Mouse (Mus musculus) MEL (cell line): ENCODE results near the gene Ccdc126.

Experiments used
- EP300 ChIP-seq, 2 experiments: IDR thresholded peaks; 2 replicates each; pipeline ENCODE4 v1.6.1; 2011; ENCODE audit warnings: improper control_type of control experiment in 2 of 2, low read length in 2 of 2, low read depth in 1 of 2, mild to moderate bottlenecking in 1 of 2
- MAFK ChIP-seq: IDR thresholded peaks from 2 replicates; pipeline ENCODE4 v1.6.1; 2011; ENCODE audit warnings: low read depth, mild to moderate bottlenecking, low read length, improper control_type of control experiment, borderline replicate concordance
- POLR2A ChIP-seq, 2 experiments: IDR thresholded peaks; 2 replicates each; pipeline ENCODE4 v1.6.1; 2011 to 2012; ENCODE audit warnings: low read length in 2 of 2, mild to moderate bottlenecking in 2 of 2, control low read depth in 1 of 2, improper control_type of control experiment in 1 of 2, low read depth in 1 of 2, moderate library complexity in 1 of 2; ENCODE audit not compliant: control insufficient read depth in 1 of 2, insufficient read depth in 1 of 2, poor library complexity in 1 of 2
- POLR2AphosphoS2 ChIP-seq: IDR thresholded peaks from 2 replicates; pipeline ENCODE4 v1.6.1; 2011; ENCODE audit warnings: low read length, improper control_type of control experiment
- ZMIZ1 ChIP-seq: IDR thresholded peaks from 2 replicates; pipeline ENCODE4 v1.6.1; 2012; ENCODE audit warnings: low read depth, mild to moderate bottlenecking, inconsistent platforms, low read length, improper control_type of control experiment, moderate library complexity

- TF ChIP-seq POLR2AphosphoS2 (no peak), ZMIZ1 (no peak), EP300 (IDR thresholded peaks at IDR 0.05; ENCODE audit: low read depth in 1 of 2, low read length in 2 of 2) (no peak), POLR2A (IDR thresholded peaks at IDR 0.05; ENCODE audit: control insufficient read depth in 1 of 2, insufficient read depth in 1 of 2, low read depth in 1 of 2, low read length in 2 of 2, poor library complexity in 1 of 2) (no peak), MAFK (no peak)
Observed at GRCm38 (mm10) chr6:49322986-49323385, 3.9 kb downstream of the Ccdc126 start.
